Mouse (Mus musculus) kidney, embryonic 15.5 days (tissue): Measurements from ENCODE around the gene Ppp1r10. TPM values are rescaled to one million over a fixed set of nuclear protein-coding genes. Genes with fewer than 3 reads are reported as not detected.
A peak's percentile ranks its signal among the peaks of the same experiment; 100 is the strongest.
"Not testable (repeated sequence)": the region's sequence is repeated elsewhere in the genome, so short reads cannot be mapped to it uniquely, and the experiment has no call there.

Source experiments
- ATAC-seq: fragments of 200-750 bp; cut with Nextera tagmentation; replicated peaks from 2 replicates; pipeline ENCODE4 v1.8.0; 2017; ENCODE audit warnings: moderate TSS enrichment; ENCODE audit not compliant: low FRiP score
- H3K27ac ChIP-seq: fragments of 300-500 bp; sonication (generic); 2 replicates; pipeline ENCODE4 v1.5.1; 2015; ENCODE audit warnings: mild to moderate bottlenecking, inconsistent platforms
- H3K27me3 ChIP-seq: fragments of 300-500 bp; sonication (generic); 2 replicates; pipeline ENCODE4 v1.6.1; 2015; ENCODE audit warnings: inconsistent platforms
- H3K36me3 ChIP-seq: fragments of 300-500 bp; sonication (generic); 2 replicates; pipeline ENCODE4 v1.6.1; 2015; ENCODE audit warnings: inconsistent platforms
- H3K4me1 ChIP-seq: fragments of 300-500 bp; sonication (generic); 2 replicates; pipeline ENCODE4 v1.6.1; 2015; ENCODE audit warnings: inconsistent platforms
- H3K4me2 ChIP-seq: fragments of 300-500 bp; sonication (generic); 2 replicates; pipeline ENCODE4 v1.6.1; 2015; ENCODE audit warnings: moderate library complexity, mild to moderate bottlenecking, inconsistent platforms
- H3K4me3 ChIP-seq: fragments of 300-500 bp; sonication (generic); replicated peaks from 2 replicates; pipeline ENCODE4 v1.5.1; 2015; ENCODE audit warnings: mild to moderate bottlenecking, inconsistent platforms
- H3K9ac ChIP-seq: fragments of 300-500 bp; sonication (generic); 2 replicates; pipeline ENCODE4 v1.6.1; 2015; ENCODE audit warnings: mild to moderate bottlenecking, inconsistent platforms
- H3K9me3 ChIP-seq: fragments of 300-500 bp; sonication (generic); replicated peaks from 2 replicates; pipeline ENCODE4 v1.6.1; 2016; ENCODE audit warnings: inconsistent platforms
- WGBS: fragments of 180-500 bp; shearing (Covaris S2); methylation state at CpG from one replicate; pipeline ENCODE4 v1.1.7; 2015; ENCODE audit warnings: mixed read lengths; 5-methylcytosine and 5-hydroxymethylcytosine counted together
- polyA plus RNA-seq: library from polyadenylated mRNA; unstranded; fragments of >200 nt; fragmentation: Nextera tagmentation; extraction: Ambion mirVana; gene quantifications from 2 replicates; pipeline ENCODE4 v1.2.1, GENCODE M21; 2015

Gene Ppp1r10
- polyA plus RNA-seq, 1 experiment from 2014 or later: 47.5 TPM

DNA sequence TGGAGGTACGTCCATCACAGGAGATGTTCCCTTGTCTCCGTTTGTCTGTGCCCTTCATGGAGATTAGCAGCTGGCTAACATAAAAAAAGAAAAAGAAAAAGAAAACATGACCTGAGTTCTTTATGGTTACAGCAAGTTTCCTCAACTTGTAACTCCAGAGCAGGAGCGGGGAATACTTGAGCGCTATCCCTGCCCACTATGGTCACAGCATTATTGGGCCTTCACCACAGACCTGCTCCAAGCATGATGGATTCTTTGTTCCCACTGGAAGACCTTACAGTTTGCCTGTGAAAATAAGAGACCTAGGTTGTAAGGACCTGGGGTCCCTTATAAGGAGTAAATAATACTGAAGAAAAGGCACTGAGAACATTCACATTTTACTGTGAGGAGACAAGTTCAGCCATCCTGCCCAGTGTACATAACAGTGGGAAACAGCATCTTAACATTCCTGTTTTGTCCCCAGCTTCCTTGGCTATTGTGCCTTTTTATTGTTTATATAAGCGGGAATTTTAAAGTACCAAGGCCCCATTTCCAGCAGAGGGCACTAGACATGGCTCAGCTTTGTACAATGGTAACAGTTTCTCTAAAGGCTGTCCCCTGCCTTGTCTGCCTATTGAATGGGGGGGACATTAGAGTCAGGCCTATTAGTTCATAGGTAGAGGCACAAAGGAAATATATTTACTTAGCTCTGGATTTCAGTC, 4.8 kb downstream of the Ppp1r10 start:
- Histone ChIP-seq H3K27ac (peak overlapping the region; percentile 98), H3K36me3 (peaks cover 35% of the 10 kb centered on the region), H3K4me3 (no peak overlapping the region), H3K27me3 (no peaks in the 10 kb centered on the region), H3K9ac (no peak overlapping the region), H3K9me3 (no peaks in the 10 kb centered on the region), H3K4me2 (no peak overlapping the region), H3K4me1 (peaks cover 33% of the 10 kb centered on the region)
- WGBS: 68% methylated on average over 5 of the region's 5 CpGs
- ATAC-seq: no peak

DNA sequence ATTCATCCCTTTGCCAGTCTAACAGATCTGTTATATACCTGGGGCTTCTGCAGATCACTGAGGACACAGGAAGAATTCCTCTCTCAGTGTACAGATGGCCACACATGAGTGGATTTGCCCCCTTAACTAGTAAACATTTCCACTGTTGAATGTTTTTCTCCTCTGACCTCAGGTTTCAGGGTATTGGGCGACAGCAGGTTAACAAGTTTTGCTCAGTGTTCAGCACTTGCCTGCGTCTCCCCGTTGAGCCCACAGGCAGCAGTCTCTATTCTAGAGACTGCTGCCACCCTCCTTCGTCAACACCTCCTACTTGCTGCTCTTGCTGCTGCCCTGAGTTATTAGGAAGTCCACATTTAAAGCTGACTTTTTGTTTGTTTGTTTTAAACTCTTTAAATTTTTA, 5.5 kb downstream of the Ppp1r10 start:
- H3K9me3 ChIP-seq: no peaks in the 10 kb centered on the region
- peaks cover 33% of the 10 kb centered on the region for H3K4me1 ChIP-seq
- H3K4me2 ChIP-seq: no peak overlapping the region
- H3K36me3 ChIP-seq: peaks cover 42% of the 10 kb centered on the region
- no peak overlapping the region for H3K9ac ChIP-seq
- peak overlapping the region; percentile 50 for H3K27ac ChIP-seq
- no peaks in the 10 kb centered on the region for H3K27me3 ChIP-seq
- ATAC-seq: no peak
- 67% methylated on average over 4 of the region's 4 CpGs for WGBS
- H3K4me3 ChIP-seq: no peak overlapping the region

DNA sequence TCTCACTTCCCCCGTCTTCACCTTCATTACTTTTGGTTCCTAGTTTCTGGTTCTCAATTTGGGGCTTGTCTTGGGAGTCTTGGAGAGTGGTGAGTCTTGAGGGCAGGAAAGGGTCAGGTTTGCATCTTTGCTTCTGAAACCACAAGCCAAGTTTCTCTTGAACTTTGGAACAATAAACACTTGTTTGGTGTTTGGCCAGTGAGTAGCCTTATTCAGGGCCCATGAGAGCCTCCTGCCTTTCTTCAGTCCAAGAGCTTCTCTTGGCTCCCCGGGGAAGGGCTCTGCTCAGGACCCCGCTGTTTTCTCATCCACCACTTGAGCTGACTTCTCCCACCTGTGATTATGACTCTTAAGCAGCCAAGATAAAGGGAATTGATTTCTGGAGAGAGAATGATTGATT, 6.3 kb downstream of the Ppp1r10 start:
- H3K4me3 ChIP-seq: no peak overlapping the region
- no peaks in the 10 kb centered on the region for H3K27me3 ChIP-seq
- H3K4me1 ChIP-seq: peaks cover 33% of the 10 kb centered on the region
- H3K36me3 ChIP-seq: peaks cover 51% of the 10 kb centered on the region
- H3K27ac ChIP-seq: no peak overlapping the region
- ATAC-seq: no peak
- no peak overlapping the region for H3K9ac ChIP-seq
- no peaks in the 10 kb centered on the region for H3K9me3 ChIP-seq
- H3K4me2 ChIP-seq: no peak overlapping the region
- 82% methylated on average over 3 of the region's 3 CpGs for WGBS

DNA sequence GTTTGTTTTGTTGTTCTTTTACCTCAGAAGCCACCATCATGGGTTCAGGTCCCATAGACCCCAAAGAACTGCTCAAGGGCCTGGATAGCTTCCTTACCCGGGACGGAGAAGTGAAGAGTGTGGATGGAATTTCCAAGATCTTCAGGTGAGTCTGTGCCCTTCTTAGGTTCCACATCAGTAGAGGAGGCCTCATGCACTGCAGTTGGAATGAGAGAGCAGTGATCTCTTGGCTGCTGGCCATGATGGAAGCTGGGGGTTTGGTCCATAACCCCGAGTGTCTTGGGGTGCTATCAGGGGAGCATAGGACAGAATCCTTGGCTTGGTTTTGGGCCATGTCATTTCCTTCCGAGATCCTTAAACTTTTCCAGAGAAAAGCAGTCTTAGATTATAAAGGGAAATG, 7.0 kb downstream of the Ppp1r10 start:
- H3K27ac ChIP-seq: no peak overlapping the region
- no peak overlapping the region for H3K9ac ChIP-seq
- no peaks in the 10 kb centered on the region for H3K27me3 ChIP-seq
- H3K9me3 ChIP-seq: no peaks in the 10 kb centered on the region
- 91% methylated on average over 4 of the region's 4 CpGs for WGBS
- H3K36me3 ChIP-seq: peaks cover 58% of the 10 kb centered on the region
- H3K4me2 ChIP-seq: no peak overlapping the region
- H3K4me3 ChIP-seq: no peak overlapping the region
- peaks cover 33% of the 10 kb centered on the region for H3K4me1 ChIP-seq
- no peak for ATAC-seq

DNA sequence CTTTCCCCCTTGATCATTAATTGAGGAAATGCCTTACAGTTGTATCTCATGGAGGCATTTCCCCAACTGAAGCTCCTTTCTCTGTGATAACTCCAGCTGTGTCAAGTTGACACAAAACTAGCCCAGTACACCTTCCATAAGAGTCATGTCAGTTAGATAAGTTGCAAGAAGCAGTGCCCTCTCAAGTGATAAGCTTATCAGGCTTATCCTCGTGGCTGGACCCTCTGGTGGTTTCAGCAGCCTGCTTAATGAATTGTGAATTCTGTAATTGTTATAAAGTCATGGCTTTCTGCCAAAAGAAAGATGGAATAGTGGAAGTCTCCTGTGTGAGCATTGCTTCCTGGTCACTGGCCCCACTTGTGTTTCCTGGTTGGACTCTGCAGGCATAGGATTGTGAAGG, 11.2 kb downstream of the Ppp1r10 start:
- Histone ChIP-seq H3K4me3 (no peak overlapping the region), H3K36me3 (peaks cover 88% of the 10 kb centered on the region), H3K27me3 (no peaks in the 10 kb centered on the region), H3K9ac (no peak overlapping the region), H3K4me1 (0 out of 2 replicates have a peak, but pooled peaks cover 1% of the 10 kb centered on the region), H3K9me3 (no peaks in the 10 kb centered on the region), H3K27ac (no peak overlapping the region), H3K4me2 (no peak overlapping the region)
- ATAC-seq: no peak
- WGBS: 66% methylated on average over 1 of the region's 1 CpGs

DNA sequence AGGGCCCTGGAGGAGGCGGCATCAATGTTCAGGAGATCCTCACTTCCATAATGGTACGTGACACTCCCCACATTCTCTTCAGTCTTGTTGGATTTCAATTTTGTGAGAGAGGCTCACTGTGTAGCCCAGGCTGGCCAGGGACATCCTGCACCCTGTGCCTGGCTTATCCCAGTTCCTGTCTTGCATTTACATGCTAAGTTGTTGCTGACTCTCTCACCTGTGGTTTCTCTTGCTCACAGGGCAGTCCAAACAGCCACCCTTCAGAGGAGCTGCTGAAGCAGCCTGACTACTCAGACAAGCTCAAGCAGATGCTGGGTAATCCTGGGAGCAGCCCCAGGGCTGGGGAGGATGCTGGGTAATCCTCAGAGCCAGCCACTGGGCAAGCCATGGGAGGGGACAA, 13.3 kb downstream of the Ppp1r10 start:
- Histone ChIP-seq H3K9me3 (no peaks in the 10 kb centered on the region), H3K36me3 (peaks cover 74% of the 10 kb centered on the region), H3K4me3 (no peak overlapping the region), H3K27me3 (no peaks in the 10 kb centered on the region), H3K27ac (no peak overlapping the region), H3K4me2 (no peak overlapping the region), H3K9ac (no peak overlapping the region), H3K4me1 (no peaks in the 10 kb centered on the region)
- 94% methylated on average over 2 of the region's 2 CpGs for WGBS
- no peak for ATAC-seq

DNA sequence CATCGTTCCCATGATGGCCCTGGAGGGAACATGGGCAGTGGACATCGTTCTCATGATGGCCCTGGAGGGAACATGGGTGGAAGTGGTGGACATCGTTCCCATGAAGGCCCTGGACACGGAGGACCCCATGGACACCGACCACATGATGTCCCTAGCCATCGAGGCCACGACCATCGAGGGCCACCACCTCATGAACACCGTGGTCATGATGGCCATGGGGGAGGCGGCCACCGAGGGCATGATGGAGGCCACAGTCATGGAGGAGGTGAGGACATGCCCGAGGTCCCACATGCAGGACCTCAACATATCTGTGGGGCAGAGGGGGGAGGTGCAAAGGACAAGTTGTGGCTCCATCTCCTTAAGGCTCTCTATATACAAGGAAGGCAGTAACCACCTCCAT, 14.4 kb downstream of the Ppp1r10 start:
- peaks cover 63% of the 10 kb centered on the region for H3K36me3 ChIP-seq
- no peaks in the 10 kb centered on the region for H3K9me3 ChIP-seq
- WGBS: 95% methylated on average over 12 of the region's 12 CpGs
- H3K4me2 ChIP-seq: no peak overlapping the region
- no peak overlapping the region for H3K4me3 ChIP-seq
- no peaks in the 10 kb centered on the region for H3K27me3 ChIP-seq
- ATAC-seq: 0 out of 2 replicates have a peak, but pooled peaks have one; percentile 26
- H3K9ac ChIP-seq: no peak overlapping the region
- H3K27ac ChIP-seq: no peak overlapping the region
- H3K4me1 ChIP-seq: no peaks in the 10 kb centered on the region

DNA sequence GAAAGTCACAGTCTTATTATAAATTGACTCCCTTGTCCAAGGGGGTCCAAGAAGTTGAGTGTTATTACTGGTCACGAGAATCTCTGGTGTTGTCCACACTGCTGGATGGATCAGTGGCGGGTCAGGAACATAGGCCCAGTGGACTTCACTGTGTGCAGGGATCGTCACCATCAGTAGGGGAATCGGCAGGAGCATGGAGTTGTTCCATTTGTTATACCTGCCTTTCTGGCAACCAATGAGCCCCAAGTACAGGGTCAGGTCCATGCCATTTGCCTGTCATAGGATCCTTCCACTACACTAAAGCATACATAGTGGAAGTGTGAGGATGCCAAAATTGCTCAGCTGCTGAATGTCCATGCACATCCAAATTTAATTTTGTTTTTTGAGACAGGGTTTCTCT, 16.4 kb downstream of the Ppp1r10 start:
- H3K27me3 ChIP-seq: no peaks in the 10 kb centered on the region
- H3K36me3 ChIP-seq: peaks cover 43% of the 10 kb centered on the region
- no peak for ATAC-seq
- H3K9me3 ChIP-seq: no peaks in the 10 kb centered on the region
- H3K4me1 ChIP-seq: no peaks in the 10 kb centered on the region
- H3K4me3 ChIP-seq: no peak overlapping the region
- H3K27ac ChIP-seq: no peak overlapping the region
- H3K4me2 ChIP-seq: no peak overlapping the region
- no peak overlapping the region for H3K9ac ChIP-seq
- WGBS: 89% methylated on average over 4 of the region's 4 CpGs

DNA sequence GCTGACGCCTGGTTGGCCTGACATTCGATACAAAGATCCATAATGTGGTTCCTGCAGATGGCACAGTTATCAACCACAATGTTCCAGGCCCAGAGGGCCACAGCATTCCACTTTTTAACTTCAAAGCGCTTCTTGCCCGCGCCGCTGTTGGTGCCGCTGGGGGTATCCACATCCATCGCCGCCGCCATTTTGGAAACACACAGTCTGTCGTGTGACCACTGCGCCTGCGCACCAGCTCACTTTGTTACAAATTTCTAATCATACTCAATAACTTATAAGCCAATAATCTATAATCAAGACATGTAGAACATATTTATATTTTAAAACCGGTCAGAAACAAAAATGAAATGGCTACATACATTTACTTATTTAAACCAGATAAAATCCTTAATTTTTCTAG, 19.5 kb downstream of the Ppp1r10 start:
- 87% methylated on average over 14 of the region's 14 CpGs for WGBS
- not testable (repeated sequence) for H3K9ac ChIP-seq, H3K27ac ChIP-seq, H3K4me3 ChIP-seq, ATAC-seq, H3K9me3 ChIP-seq, H3K4me1 ChIP-seq, H3K4me2 ChIP-seq, H3K27me3 ChIP-seq
- H3K36me3 ChIP-seq: peaks cover 11% of the 10 kb centered on the region

DNA sequence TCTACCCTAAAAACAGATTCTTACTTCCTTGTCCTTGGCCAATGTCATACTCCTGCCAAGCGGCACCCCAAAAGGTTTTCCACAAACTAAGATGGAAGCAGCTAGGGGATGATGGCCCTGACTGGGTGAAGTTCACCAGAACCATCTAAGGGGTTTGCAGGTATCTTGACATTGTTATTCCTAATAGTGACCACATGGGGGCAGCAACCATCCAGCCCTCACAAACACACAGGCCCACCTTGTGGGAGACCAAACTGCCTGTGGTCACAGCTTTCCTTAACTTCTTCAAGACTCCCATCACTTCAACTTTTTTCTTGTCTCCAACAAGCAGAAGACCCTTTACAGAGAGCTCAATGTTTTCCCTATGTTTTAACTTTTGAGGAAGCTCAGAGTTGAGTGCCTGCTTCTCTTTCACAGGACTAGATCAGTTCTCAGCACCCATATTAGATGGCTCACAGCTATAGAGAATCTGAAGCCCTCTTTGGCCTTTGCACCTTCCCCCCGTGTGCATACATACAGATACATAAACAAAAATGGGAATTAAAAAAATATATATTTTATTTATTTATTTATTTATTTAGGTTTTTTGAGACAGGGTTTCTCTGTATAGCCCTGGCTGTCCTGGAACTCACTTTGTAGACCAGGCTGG, 21.6 kb downstream of the Ppp1r10 start:
- H3K4me1 ChIP-seq: no peaks in the 10 kb centered on the region
- no peak overlapping the region for H3K27ac ChIP-seq
- no peaks in the 10 kb centered on the region for H3K27me3 ChIP-seq
- WGBS: 50% methylated on average over 2 of the region's 2 CpGs
- H3K9me3 ChIP-seq: no peaks in the 10 kb centered on the region
- H3K36me3 ChIP-seq: no peaks in the 10 kb centered on the region
- H3K4me3 ChIP-seq: no peak overlapping the region
- no peak overlapping the region for H3K4me2 ChIP-seq
- peak; percentile 69; the same call in 1 of the 2 replicates for ATAC-seq
- H3K9ac ChIP-seq: no peak overlapping the region

DNA sequence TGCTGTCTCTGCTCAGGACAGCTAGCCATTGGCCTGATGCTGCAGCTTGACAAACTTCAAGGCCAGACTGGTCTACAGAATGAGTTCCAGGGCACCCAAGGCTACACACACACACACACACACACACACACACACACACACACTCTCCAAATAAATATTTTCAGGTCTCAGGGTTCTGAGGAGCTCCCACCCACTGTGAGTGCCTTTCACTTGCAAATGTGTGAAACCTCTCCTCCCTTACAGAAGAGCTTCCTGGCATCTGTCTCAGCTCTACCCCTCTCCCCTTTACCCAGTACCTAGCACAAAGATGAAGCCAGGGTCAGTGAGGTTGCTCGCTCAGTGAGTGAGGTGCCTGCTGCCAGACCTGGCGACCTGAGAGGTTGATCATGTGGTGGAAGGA, 22.9 kb downstream of the Ppp1r10 start:
- no peak for ATAC-seq
- no peak overlapping the region for H3K4me3 ChIP-seq
- H3K27me3 ChIP-seq: no peaks in the 10 kb centered on the region
- 67% methylated on average over 2 of the region's 2 CpGs for WGBS
- H3K9ac ChIP-seq: no peak overlapping the region
- no peak overlapping the region for H3K4me2 ChIP-seq
- H3K27ac ChIP-seq: no peak overlapping the region
- H3K36me3 ChIP-seq: no peaks in the 10 kb centered on the region
- no peaks in the 10 kb centered on the region for H3K9me3 ChIP-seq
- H3K4me1 ChIP-seq: no peaks in the 10 kb centered on the region

DNA sequence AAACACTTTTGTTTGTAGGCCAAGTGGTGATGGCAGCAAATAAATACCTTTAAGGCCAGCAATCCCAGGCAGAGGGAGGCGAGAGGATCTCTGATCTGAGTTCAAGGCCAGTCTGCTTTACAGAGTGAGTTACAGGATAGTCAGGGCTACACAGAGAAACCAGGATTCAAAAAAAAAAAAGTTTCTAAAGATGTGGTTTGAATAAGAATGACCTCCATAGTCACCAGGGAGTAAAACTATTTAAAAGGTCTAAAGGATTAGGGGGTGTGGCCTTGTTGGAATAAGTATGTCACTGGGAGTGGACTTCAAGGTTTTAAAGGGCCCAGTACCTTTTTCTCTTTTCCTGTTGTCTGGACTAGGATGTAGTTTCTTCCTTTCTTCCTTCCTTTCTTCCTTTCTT, 23.7 kb downstream of the Ppp1r10 start:
- no peaks in the 10 kb centered on the region for H3K27me3 ChIP-seq
- no peak for ATAC-seq
- H3K36me3 ChIP-seq: no peaks in the 10 kb centered on the region
- WGBS: 59% methylated on average over 1 of the region's 1 CpGs
- H3K4me2 ChIP-seq: no peak overlapping the region
- H3K4me3 ChIP-seq: no peak overlapping the region
- H3K4me1 ChIP-seq: no peaks in the 10 kb centered on the region
- no peak overlapping the region for H3K9ac ChIP-seq
- H3K9me3 ChIP-seq: no peaks in the 10 kb centered on the region
- no peak overlapping the region for H3K27ac ChIP-seq

DNA sequence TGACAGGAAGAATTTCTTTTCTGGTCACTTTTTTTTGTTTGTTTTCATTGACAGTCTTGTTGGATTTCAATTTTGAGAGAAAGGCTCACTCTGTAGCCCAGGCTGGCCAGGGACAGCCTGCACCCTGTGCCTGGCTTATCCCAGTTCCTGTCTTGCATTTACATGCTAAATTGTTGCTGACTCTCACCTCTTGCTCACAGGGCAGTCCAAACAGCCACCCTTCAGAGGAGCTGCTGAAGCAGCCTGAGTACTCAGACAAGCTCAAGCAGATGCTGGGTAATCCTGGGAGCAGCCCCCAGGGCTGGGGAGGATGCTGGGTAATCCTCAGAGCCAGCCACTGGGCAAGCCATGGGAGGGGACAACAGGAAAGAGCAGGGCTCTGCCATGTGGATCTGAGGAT, 34.7 kb downstream of the Ppp1r10 start:
- H3K4me3 ChIP-seq, H3K9me3 ChIP-seq, ATAC-seq, H3K27ac ChIP-seq, H3K36me3 ChIP-seq, H3K4me2 ChIP-seq, H3K27me3 ChIP-seq, H3K4me1 ChIP-seq, H3K9ac ChIP-seq: not testable (repeated sequence)
